Mouse (Mus musculus) neural tube, embryonic 13.5 days (tissue): ENCODE results near the gene Tpst2. TPM values are rescaled to one million over a fixed set of nuclear protein-coding genes. Genes with fewer than 3 reads are reported as not detected.
A peak's percentile ranks its signal among the peaks of the same experiment; 100 is the strongest.

ENCODE experiments used
- ATAC-seq: fragments of 200-750 bp; cut with Nextera tagmentation; 2 replicates; pipeline ENCODE4 v1.8.0; 2017; ENCODE audit warnings: low read depth, mild to moderate bottlenecking, moderate TSS enrichment, moderate library complexity
- H3K27ac ChIP-seq: fragments of 300-500 bp; sonication (generic); replicated peaks from 2 replicates; pipeline ENCODE4 v1.5.1; 2015; ENCODE audit warnings: moderate library complexity, mild to moderate bottlenecking, inconsistent platforms
- H3K27me3 ChIP-seq: fragments of 300-500 bp; sonication (generic); 2 replicates; pipeline ENCODE4 v1.6.1; 2015; ENCODE audit warnings: mild to moderate bottlenecking, inconsistent platforms
- H3K36me3 ChIP-seq: fragments of 300-500 bp; sonication (generic); 2 replicates; pipeline ENCODE4 v1.6.1; 2015; ENCODE audit warnings: mild to moderate bottlenecking, inconsistent platforms
- H3K4me1 ChIP-seq: fragments of 300-500 bp; sonication (generic); replicated peaks from 2 replicates; pipeline ENCODE4 v1.6.1; 2015; ENCODE audit warnings: inconsistent platforms
- H3K4me2 ChIP-seq: fragments of 300-500 bp; sonication (generic); 2 replicates; pipeline ENCODE4 v1.6.1; 2015; ENCODE audit warnings: inconsistent platforms, mild to moderate bottlenecking, moderate library complexity
- H3K4me3 ChIP-seq: fragments of 300-500 bp; sonication (generic); 2 replicates; pipeline ENCODE4 v1.5.1; 2015; ENCODE audit warnings: mild to moderate bottlenecking, inconsistent platforms
- H3K9ac ChIP-seq: fragments of 300-500 bp; sonication (generic); 2 replicates; pipeline ENCODE4 v1.6.1; 2015; ENCODE audit warnings: moderate library complexity, mild to moderate bottlenecking, inconsistent platforms
- H3K9me3 ChIP-seq: fragments of 300-500 bp; sonication (generic); 2 replicates; pipeline ENCODE4 v1.6.1; 2016; ENCODE audit warnings: inconsistent platforms
- WGBS: fragments of 180-500 bp; shearing (Covaris S2); methylation state at CpG from one replicate; pipeline ENCODE4 v1.1.7; 2015; 5-methylcytosine and 5-hydroxymethylcytosine counted together
- polyA plus RNA-seq: library from polyadenylated mRNA; unstranded; fragments of >200 nt; fragmentation: Nextera tagmentation; extraction: Ambion mirVana; gene quantifications from 2 replicates; pipeline ENCODE4 v1.2.1, GENCODE M21; 2015

The Tpst2 gene
- polyA plus RNA-seq, 1 experiment from 2014 or later = 29.5 TPM

GRCm38 (mm10) chr5:112276907-112277348 lies 437 bp downstream of the Tpst2 start:
- under 1% methylated on average over 24 of the region's 24 CpGs for WGBS
- peak overlapping the region; percentile 91 for H3K4me2 ChIP-seq
- H3K9ac ChIP-seq = peak overlapping the region; percentile 81
- peaks cover 53% of the 10 kb centered on the region for H3K4me1 ChIP-seq
- ATAC-seq = no peak; the same call in 1 of the 2 replicates
- no peaks in the 10 kb centered on the region for H3K36me3 ChIP-seq
- H3K27ac ChIP-seq = peak overlapping the region; percentile 56
- no peaks in the 10 kb centered on the region for H3K9me3 ChIP-seq
- H3K4me3 ChIP-seq = peak overlapping the region; percentile 72
- peaks cover 7% of the 10 kb centered on the region; the same call in 1 of the 2 replicates for H3K27me3 ChIP-seq

GRCm38 (mm10) chr5:112277906-112278470 lies 1.5 kb downstream of the Tpst2 start:
- H3K9ac ChIP-seq = peak overlapping the region; percentile 81; the same call in 1 of the 2 replicates
- H3K4me1 ChIP-seq = peaks cover 62% of the 10 kb centered on the region
- no peaks in the 10 kb centered on the region for H3K36me3 ChIP-seq
- H3K27me3 ChIP-seq = peaks cover 7% of the 10 kb centered on the region; the same call in 1 of the 2 replicates
- ATAC-seq = no peak
- 86% methylated on average over 11 of the region's 11 CpGs for WGBS
- H3K9me3 ChIP-seq = no peaks in the 10 kb centered on the region
- peak overlapping the region; percentile 91 for H3K4me2 ChIP-seq
- H3K4me3 ChIP-seq = 0 out of 2 replicates have a peak overlapping the region, but pooled peaks have one; percentile 72
- no peak overlapping the region for H3K27ac ChIP-seq

GRCm38 (mm10) chr5:112279181-112280021 lies 2.9 kb downstream of the Tpst2 start:
- 88% methylated on average over 17 of the region's 17 CpGs for WGBS
- Histone ChIP-seq H3K27me3 (peaks cover 5% of the 10 kb centered on the region; the same call in 1 of the 2 replicates), H3K9ac (peak overlapping the region; percentile 32; the same call in 1 of the 2 replicates), H3K9me3 (no peaks in the 10 kb centered on the region), H3K27ac (no peak overlapping the region), H3K4me2 (no peak overlapping the region), H3K4me3 (no peak overlapping the region), H3K36me3 (no peaks in the 10 kb centered on the region), H3K4me1 (peaks cover 68% of the 10 kb centered on the region)
- ATAC-seq = no peak

GRCm38 (mm10) chr5:112280151-112280550 lies 3.7 kb downstream of the Tpst2 start:
- no peaks in the 10 kb centered on the region for H3K27me3 ChIP-seq
- H3K4me1 ChIP-seq = peaks cover 68% of the 10 kb centered on the region
- 82% methylated on average over 7 of the region's 7 CpGs for WGBS
- H3K9ac ChIP-seq = peak overlapping the region; percentile 14; the same call in 1 of the 2 replicates
- H3K4me3 ChIP-seq = no peak overlapping the region
- ATAC-seq = no peak
- H3K4me2 ChIP-seq = no peak overlapping the region
- H3K36me3 ChIP-seq = no peaks in the 10 kb centered on the region
- no peak overlapping the region for H3K27ac ChIP-seq
- H3K9me3 ChIP-seq = no peaks in the 10 kb centered on the region

- no peak overlapping the region for H3K4me2 ChIP-seq
- 61% methylated on average over 15 of the region's 15 CpGs for WGBS
- H3K36me3 ChIP-seq = no peaks in the 10 kb centered on the region
- H3K27ac ChIP-seq = 0 out of 2 replicates have a peak overlapping the region, but pooled peaks have one; percentile 1
- H3K4me1 ChIP-seq = peaks cover 63% of the 10 kb centered on the region
- no peaks in the 10 kb centered on the region for H3K27me3 ChIP-seq
- no peak overlapping the region for H3K4me3 ChIP-seq
- H3K9me3 ChIP-seq = no peaks in the 10 kb centered on the region
- H3K9ac ChIP-seq = 0 out of 2 replicates have a peak overlapping the region, but pooled peaks have one; percentile 13
- ATAC-seq = no peak
These were observed 4.6 kb downstream of the Tpst2 start for GRCm38 (mm10) chr5:112280863-112281660.

GRCm38 (mm10) chr5:112281676-112282075 lies 5.2 kb downstream of the Tpst2 start:
- 83% methylated on average over 4 of the region's 4 CpGs for WGBS
- Histone ChIP-seq H3K27me3 (no peaks in the 10 kb centered on the region), H3K36me3 (no peaks in the 10 kb centered on the region), H3K9ac (0 out of 2 replicates have a peak overlapping the region, but pooled peaks have one; percentile 13), H3K4me1 (peaks cover 63% of the 10 kb centered on the region), H3K4me3 (no peak overlapping the region), H3K4me2 (no peak overlapping the region), H3K9me3 (no peaks in the 10 kb centered on the region), H3K27ac (0 out of 2 replicates have a peak overlapping the region, but pooled peaks have one; percentile 1)
- no peak for ATAC-seq

- Histone ChIP-seq H3K9me3 (no peaks in the 10 kb centered on the region), H3K36me3 (no peaks in the 10 kb centered on the region), H3K4me2 (no peak overlapping the region), H3K9ac (no peak overlapping the region), H3K4me3 (no peak overlapping the region), H3K27me3 (no peaks in the 10 kb centered on the region), H3K4me1 (peaks cover 59% of the 10 kb centered on the region), H3K27ac (0 out of 2 replicates have a peak overlapping the region, but pooled peaks have one; percentile 1)
- ATAC-seq = no peak
- 74% methylated on average over 6 of the region's 6 CpGs for WGBS
These were observed 5.8 kb downstream of the Tpst2 start for GRCm38 (mm10) chr5:112282123-112282779.

GRCm38 (mm10) chr5:112282780-112283482 lies 6.4 kb downstream of the Tpst2 start:
- Histone ChIP-seq H3K9me3 (no peaks in the 10 kb centered on the region), H3K4me1 (peaks cover 52% of the 10 kb centered on the region), H3K4me2 (no peak overlapping the region), H3K36me3 (no peaks in the 10 kb centered on the region), H3K9ac (no peak overlapping the region), H3K4me3 (no peak overlapping the region), H3K27ac (no peak overlapping the region; the same call in 1 of the 2 replicates), H3K27me3 (no peaks in the 10 kb centered on the region)
- 82% methylated on average over 9 of the region's 9 CpGs for WGBS
- no peak for ATAC-seq

- Histone ChIP-seq H3K4me2 (no peak overlapping the region), H3K36me3 (no peaks in the 10 kb centered on the region), H3K27me3 (no peaks in the 10 kb centered on the region), H3K4me1 (peaks cover 45% of the 10 kb centered on the region), H3K9ac (no peak overlapping the region), H3K9me3 (no peaks in the 10 kb centered on the region), H3K27ac (no peak overlapping the region), H3K4me3 (no peak overlapping the region)
- ATAC-seq = no peak
- WGBS = 74% methylated on average over 10 of the region's 10 CpGs
These were observed 7.2 kb downstream of the Tpst2 start for GRCm38 (mm10) chr5:112283543-112284202.

GRCm38 (mm10) chr5:112284203-112284582 lies 7.7 kb downstream of the Tpst2 start:
- H3K4me3 ChIP-seq = no peak overlapping the region
- no peak overlapping the region for H3K27ac ChIP-seq
- H3K36me3 ChIP-seq = no peaks in the 10 kb centered on the region
- ATAC-seq = no peak
- H3K4me2 ChIP-seq = no peak overlapping the region
- no peak overlapping the region for H3K9ac ChIP-seq
- no peaks in the 10 kb centered on the region for H3K27me3 ChIP-seq
- WGBS = 78% methylated on average over 7 of the region's 7 CpGs
- peaks cover 41% of the 10 kb centered on the region for H3K4me1 ChIP-seq
- no peaks in the 10 kb centered on the region for H3K9me3 ChIP-seq
